Mouse (Mus musculus) right cerebral cortex, postnatal 36 days (tissue): ENCODE results near the gene Lbhd1.

Experiments
- DNase-seq, 2 experiments: peaks; one replicate each; pipeline ENCODE4 v3.0.0; 2022; ENCODE audit warnings: low spot score in 2 of 2, mixed read lengths in 1 of 2

Gene Lbhd1

GRCm38 (mm10) chr19:8911810-8912209 lies 28.3 kb downstream of the Lbhd1 start:
- DNase-seq = no peak

GRCm38 (mm10) chr19:8914212-8914611 lies 30.7 kb downstream of the Lbhd1 start:
- DNase-seq = peak in 1 of 2 experiments; percentile 61

- no peak for DNase-seq
Observed at GRCm38 (mm10) chr19:8919000-8919399, 35.5 kb downstream of the Lbhd1 start.

GRCm38 (mm10) chr19:8919684-8920072 lies 36.1 kb downstream of the Lbhd1 start:
- no peak for DNase-seq

GRCm38 (mm10) chr19:8920073-8920736 lies 36.7 kb downstream of the Lbhd1 start, which contains the start of gene B3gat3:
TSS of gene B3gat3 (plus strand) at chr19:8920374.
- peak; percentile 92 to 94 for DNase-seq

GRCm38 (mm10) chr19:8920836-8921291 lies 37.3 kb downstream of the Lbhd1 start:
- no peak for DNase-seq

- no peak for DNase-seq
Observed at GRCm38 (mm10) chr19:8921741-8922140, 38.2 kb downstream of the Lbhd1 start.

GRCm38 (mm10) chr19:8926766-8927165 lies 43.2 kb downstream of the Lbhd1 start:
- no peak for DNase-seq

- DNase-seq = no peak
Observed at GRCm38 (mm10) chr19:8927891-8928525, 44.5 kb downstream of the Lbhd1 start.

GRCm38 (mm10) chr19:8928689-8929223 lies 45.2 kb downstream of the Lbhd1 start:
- DNase-seq = no peak

GRCm38 (mm10) chr19:8929224-8930088 lies 45.9 kb downstream of the Lbhd1 start, which contains the start of the genes Rom1 and Eml3:
TSS of gene Rom1 (minus strand) at chr19:8929356.
TSS of gene Eml3 (plus strand) at chr19:8929552.
- DNase-seq = no peak

GRCm38 (mm10) chr19:8930117-8930516 lies 46.6 kb downstream of the Lbhd1 start:
- DNase-seq = no peak

GRCm38 (mm10) chr19:8930771-8931170 lies 47.2 kb downstream of the Lbhd1 start:
- no peak for DNase-seq

- DNase-seq = no peak
Observed at GRCm38 (mm10) chr19:8936736-8937135, 53.2 kb downstream of the Lbhd1 start.

GRCm38 (mm10) chr19:8940526-8941133 lies 57.1 kb downstream of the Lbhd1 start:
- no peak for DNase-seq

- no peak for DNase-seq
Observed at GRCm38 (mm10) chr19:8941136-8941514, 57.6 kb downstream of the Lbhd1 start.

GRCm38 (mm10) chr19:8941515-8942217 lies 58.1 kb downstream of the Lbhd1 start, which contains the start of gene Mta2:
TSS of gene Mta2 (plus strand) at chr19:8941875.
- DNase-seq = peak; percentile 89 to 90
